Mouse (Mus musculus) heart, adult 18-20 months (tissue): ENCODE data around the gene Pacsin3. TPM values are rescaled to one million over a fixed set of nuclear protein-coding genes. Genes with fewer than 3 reads are reported as not detected.

Experiments used
- DNase-seq, 2 experiments: peaks; one replicate each; pipeline ENCODE4 v3.0.0; 2021 to 2022; ENCODE audit warnings: mixed read lengths in 1 of 2
- total RNA-seq, 2 experiments: library from RNA; stranded (reverse); gene quantifications; 2 replicates each; pipeline ENCODE4 v1.2.3; 2021

Pacsin3 gene
- total RNA-seq, 2 experiments from 2014 or later: 137 to 170 TPM

GRCm38 (mm10) chr2:91258830-91259229 lies 3.1 kb downstream of the Pacsin3 start:
- DNase-seq: no peak

GRCm38 (mm10) chr2:91259493-91259892 lies 3.7 kb downstream of the Pacsin3 start:
- DNase-seq: peak; percentile 54 to 59

- DNase-seq: no peak
Observed at GRCm38 (mm10) chr2:91263692-91264660, 8.2 kb downstream of the Pacsin3 start.

- DNase-seq: peak; percentile 98 to 99
Observed at GRCm38 (mm10) chr2:91264711-91265681, 9.2 kb downstream of the Pacsin3 start, which contains the start of gene Arfgap2. Arfgap2 (plus strand) TSS chr2:91264974.

GRCm38 (mm10) chr2:91268042-91268441 lies 12.3 kb downstream of the Pacsin3 start:
- DNase-seq: no peak

- DNase-seq: peak in 1 of 2 experiments; percentile 4
Observed at GRCm38 (mm10) chr2:91268706-91269105, 13.0 kb downstream of the Pacsin3 start.

GRCm38 (mm10) chr2:91269687-91270133 lies 14.0 kb downstream of the Pacsin3 start:
- no peak for DNase-seq

GRCm38 (mm10) chr2:91278749-91279371 lies 23.1 kb downstream of the Pacsin3 start:
- peak; percentile 38 to 66 for DNase-seq

GRCm38 (mm10) chr2:91279372-91279755 lies 23.6 kb downstream of the Pacsin3 start:
- no peak for DNase-seq

- DNase-seq: no peak
Observed at GRCm38 (mm10) chr2:91281366-91281765, 25.6 kb downstream of the Pacsin3 start.

- DNase-seq: no peak
Observed at GRCm38 (mm10) chr2:91283972-91284371, 28.2 kb downstream of the Pacsin3 start.

GRCm38 (mm10) chr2:91284375-91285199 lies 28.8 kb downstream of the Pacsin3 start:
- peak; percentile 53 for DNase-seq

- peak; percentile 74 to 89 for DNase-seq
Observed at GRCm38 (mm10) chr2:91285885-91286505, 30.2 kb downstream of the Pacsin3 start.

- no peak for DNase-seq
Observed at GRCm38 (mm10) chr2:91287563-91287962, 31.8 kb downstream of the Pacsin3 start.

- peak; percentile 59 to 72 for DNase-seq
Observed at GRCm38 (mm10) chr2:91291197-91292007, 35.6 kb downstream of the Pacsin3 start.

- no peak for DNase-seq
Observed at GRCm38 (mm10) chr2:91294226-91294625, 38.5 kb downstream of the Pacsin3 start.

GRCm38 (mm10) chr2:91295895-91296294 lies 40.1 kb downstream of the Pacsin3 start:
- DNase-seq: no peak

GRCm38 (mm10) chr2:91299156-91299555 lies 43.4 kb downstream of the Pacsin3 start:
- DNase-seq: no peak

GRCm38 (mm10) chr2:91300784-91301183 lies 45.0 kb downstream of the Pacsin3 start:
- DNase-seq: no peak

GRCm38 (mm10) chr2:91301836-91302235 lies 46.1 kb downstream of the Pacsin3 start:
- DNase-seq: no peak
